Mouse (Mus musculus) left cerebral cortex, postnatal 10 days (tissue): ENCODE results near the gene Oscp1. TPM values are rescaled to one million over a fixed set of nuclear protein-coding genes. Genes with fewer than 3 reads are reported as not detected.

ENCODE experiments used
- DNase-seq, 2 experiments: peaks; one replicate each; pipeline ENCODE4 v3.0.0; 2021 to 2022; ENCODE audit warnings: low spot score in 2 of 2, mixed read lengths in 1 of 2; ENCODE audit errors: extremely low spot score in 1 of 2
- intact Hi-C: fragments of 180-260 bp; cut with DNase I; formaldehyde crosslinking; loops from one replicate; pipeline ENCODE4 v1.15.1; 2025
- total RNA-seq, 2 experiments: library from RNA; stranded (reverse); gene quantifications; 2 replicates each; pipeline ENCODE4 v1.2.3; 2021

Gene Oscp1
- total RNA-seq: 10 to 100 TPM; 54.4 to 57.0 TPM

GRCm38 (mm10) chr4:126058134-126058996 lies at the start of gene Oscp1:
Gene Oscp1, plus strand, starts transcription at chr4:126058565.
- peak; percentile 93 to 95 for DNase-seq
- intact Hi-C loops: no loop called here

- DNase-seq: no peak
- intact Hi-C loops: no loop called here
Observed at GRCm38 (mm10) chr4:126017676-126018332, 40.6 kb upstream of the Oscp1 start.

- intact Hi-C loops: no loop called here
- no peak for DNase-seq
Observed at GRCm38 (mm10) chr4:126018966-126019538, 39.3 kb upstream of the Oscp1 start.

GRCm38 (mm10) chr4:126024303-126024900 lies 34.0 kb upstream of the Oscp1 start, which contains the start of gene Csf3r:
Gene Csf3r, plus strand, starts transcription at chr4:126024550.
- intact Hi-C loops: no loop called here
- DNase-seq: no peak

GRCm38 (mm10) chr4:126025801-126026200 lies 32.6 kb upstream of the Oscp1 start:
- no peak for DNase-seq
- intact Hi-C loops: no loop called here

GRCm38 (mm10) chr4:126027980-126028379 lies 30.4 kb upstream of the Oscp1 start:
- no peak for DNase-seq
- intact Hi-C loops: no loop called here

- DNase-seq: no peak
- intact Hi-C loops: no loop called here
Observed at GRCm38 (mm10) chr4:126029042-126029441, 29.3 kb upstream of the Oscp1 start.

GRCm38 (mm10) chr4:126030705-126031104 lies 27.7 kb upstream of the Oscp1 start:
- no peak for DNase-seq
- intact Hi-C loops: no loop called here

GRCm38 (mm10) chr4:126035413-126035812 lies 23.0 kb upstream of the Oscp1 start:
- intact Hi-C loops: no loop called here
- DNase-seq: no peak

- peak; percentile 81 to 91 for DNase-seq
- intact Hi-C loops: no loop called here
Observed at GRCm38 (mm10) chr4:126046851-126047585, 11.3 kb upstream of the Oscp1 start, which contains the start of gene Mrps15. Gene Mrps15, plus strand, starts transcription at chr4:126046925.

- peak in 1 of 2 experiments; percentile 56 for DNase-seq
- intact Hi-C loops: no loop called here
Observed at GRCm38 (mm10) chr4:126051617-126052016, 6.7 kb upstream of the Oscp1 start.

- intact Hi-C loops: no loop called here
- no peak for DNase-seq
Observed at GRCm38 (mm10) chr4:126057207-126058133, 895 bp upstream of the Oscp1 start.

- intact Hi-C loops: no loop called here
- peak in 1 of 2 experiments; percentile 63 for DNase-seq
Observed at GRCm38 (mm10) chr4:126058997-126059362, 615 bp downstream of the Oscp1 start.

GRCm38 (mm10) chr4:126062856-126063255 lies 4.5 kb downstream of the Oscp1 start:
- intact Hi-C loops: no loop called here
- DNase-seq: no peak

GRCm38 (mm10) chr4:126065241-126065640 lies 6.9 kb downstream of the Oscp1 start:
- intact Hi-C loops: no loop called here
- peak in 1 of 2 experiments; percentile 45 for DNase-seq

GRCm38 (mm10) chr4:126067401-126068077 lies 9.2 kb downstream of the Oscp1 start:
- DNase-seq: no peak
- intact Hi-C loops: no loop called here

- DNase-seq: no peak
Observed at GRCm38 (mm10) chr4:126068842-126069241, 10.5 kb downstream of the Oscp1 start.

More at GRCm38 (mm10) chr4:126068842-126069241, 10.5 kb downstream of the Oscp1 start:
- intact Hi-C loops: no loop called here
